Mouse (Mus musculus) hindbrain, embryonic 15.5 days (tissue): Measurements from ENCODE around the gene Castor2. TPM values are rescaled to one million over a fixed set of nuclear protein-coding genes. Genes with fewer than 3 reads are reported as not detected.

Experiments used
- ATAC-seq: fragments of 200-750 bp; cut with Nextera tagmentation; 2 replicates; pipeline ENCODE4 v1.8.0; 2017; ENCODE audit warnings: low read depth, moderate number of reproducible peaks, moderate TSS enrichment; ENCODE audit not compliant: low FRiP score
- H3K27ac ChIP-seq: fragments of 300-500 bp; sonication (generic); replicated peaks from 2 replicates; pipeline ENCODE4 v1.5.1; 2015; ENCODE audit warnings: mild to moderate bottlenecking, inconsistent platforms
- H3K27me3 ChIP-seq: fragments of 300-500 bp; sonication (generic); 2 replicates; pipeline ENCODE4 v1.6.1; 2015; ENCODE audit warnings: control low read depth, inconsistent platforms
- H3K36me3 ChIP-seq: fragments of 300-500 bp; sonication (generic); 2 replicates; pipeline ENCODE4 v1.6.1; 2015; ENCODE audit warnings: control low read depth, inconsistent platforms
- H3K4me1 ChIP-seq: fragments of 300-500 bp; sonication (generic); replicated peaks from 2 replicates; pipeline ENCODE4 v1.6.1; 2015; ENCODE audit warnings: control low read depth, inconsistent platforms
- H3K4me2 ChIP-seq: fragments of 300-500 bp; sonication (generic); 2 replicates; pipeline ENCODE4 v1.6.1; 2015; ENCODE audit warnings: moderate library complexity, mild to moderate bottlenecking, inconsistent platforms
- H3K4me3 ChIP-seq: fragments of 300-500 bp; sonication (generic); 2 replicates; pipeline ENCODE4 v1.5.1; 2015; ENCODE audit warnings: mild to moderate bottlenecking, inconsistent platforms
- H3K9ac ChIP-seq: fragments of 300-500 bp; sonication (generic); 2 replicates; pipeline ENCODE4 v1.6.1; 2015; ENCODE audit warnings: inconsistent platforms
- H3K9me3 ChIP-seq: fragments of 300-500 bp; sonication (generic); 2 replicates; pipeline ENCODE4 v1.6.1; 2016; ENCODE audit warnings: control low read depth, inconsistent platforms
- WGBS: fragments of 180-500 bp; shearing (Covaris S2); methylation state at CpG from one replicate; pipeline ENCODE4 v1.1.7; 2015; 5-methylcytosine and 5-hydroxymethylcytosine counted together
- polyA plus RNA-seq: library from polyadenylated mRNA; unstranded; fragments of >200 nt; fragmentation: Nextera tagmentation; extraction: Ambion mirVana; gene quantifications from 2 replicates; pipeline ENCODE4 v1.2.1, GENCODE M21; 2015

Gene Castor2
- polyA plus RNA-seq, 1 experiment from 2014 or later: 27.5 TPM

- H3K4me2 ChIP-seq: no peak overlapping the region
- no peak overlapping the region for H3K4me3 ChIP-seq
- ATAC-seq: no peak
- H3K4me1 ChIP-seq: peaks cover 25% of the 10 kb centered on the region
- 88% methylated on average over 8 of the region's 8 CpGs for WGBS
- peaks cover 20% of the 10 kb centered on the region; the same call in 1 of the 2 replicates for H3K36me3 ChIP-seq
- no peak overlapping the region for H3K9ac ChIP-seq
- H3K27me3 ChIP-seq: no peaks in the 10 kb centered on the region
- H3K9me3 ChIP-seq: no peaks in the 10 kb centered on the region
- H3K27ac ChIP-seq: no peak overlapping the region
Observed at GRCm38 (mm10) chr5:134105829-134106228, 6.3 kb downstream of the Castor2 start.

- Histone ChIP-seq H3K9ac (no peak overlapping the region), H3K9me3 (no peaks in the 10 kb centered on the region), H3K4me2 (no peak overlapping the region), H3K27ac (no peak overlapping the region), H3K36me3 (peaks cover 30% of the 10 kb centered on the region), H3K27me3 (no peaks in the 10 kb centered on the region), H3K4me1 (0 out of 2 replicates have a peak, but pooled peaks cover 1% of the 10 kb centered on the region), H3K4me3 (no peak overlapping the region)
- WGBS: 89% methylated on average over 5 of the region's 5 CpGs
- no peak for ATAC-seq
Observed at GRCm38 (mm10) chr5:134114981-134115380, 15.5 kb downstream of the Castor2 start.

GRCm38 (mm10) chr5:134115639-134116259, 16.2 kb downstream of the Castor2 start:
- Histone ChIP-seq H3K27ac (no peak overlapping the region), H3K9me3 (no peaks in the 10 kb centered on the region), H3K9ac (no peak overlapping the region), H3K27me3 (no peaks in the 10 kb centered on the region), H3K4me1 (0 out of 2 replicates have a peak, but pooled peaks cover 3% of the 10 kb centered on the region), H3K36me3 (peaks cover 25% of the 10 kb centered on the region; the same call in 1 of the 2 replicates), H3K4me2 (no peak overlapping the region), H3K4me3 (no peak overlapping the region)
- ATAC-seq: no peak
- WGBS: 93% methylated on average over 7 of the region's 7 CpGs

DNA sequence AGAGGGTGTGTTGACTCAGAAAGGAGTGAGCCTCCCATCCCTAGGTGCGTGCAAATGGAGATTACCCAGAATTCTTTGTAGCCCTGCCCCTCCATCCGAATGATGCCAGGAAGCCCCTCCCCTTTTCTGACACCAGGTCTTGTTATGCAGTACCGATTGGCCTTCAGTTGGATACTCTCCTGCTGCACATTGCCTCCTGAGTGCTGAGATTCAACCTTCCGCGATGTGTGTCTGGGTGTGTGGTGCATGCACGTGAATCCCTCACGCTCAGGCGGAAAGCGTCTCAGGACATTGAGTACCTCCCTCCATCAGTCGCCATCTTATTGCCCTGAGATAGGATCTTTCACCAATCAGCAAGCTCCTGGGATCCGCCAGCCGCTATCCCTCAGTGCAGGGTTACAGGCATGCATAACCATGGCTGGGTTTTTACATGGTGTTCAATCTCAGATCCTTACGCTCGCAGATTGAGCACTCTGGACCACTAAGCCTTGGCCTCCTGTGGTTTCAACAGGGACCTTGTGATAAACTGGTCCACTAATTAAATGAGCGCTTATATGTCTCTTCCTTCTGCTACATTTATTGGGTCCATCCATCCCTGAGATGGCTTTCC, 19.4 kb downstream of the Castor2 start:
- 89% methylated on average over 15 of the region's 15 CpGs for WGBS
- Histone ChIP-seq H3K9me3 (no peaks in the 10 kb centered on the region), H3K4me3 (no peak overlapping the region), H3K9ac (no peak overlapping the region), H3K27me3 (no peaks in the 10 kb centered on the region), H3K4me1 (peaks cover 10% of the 10 kb centered on the region; the same call in 1 of the 2 replicates), H3K36me3 (peaks cover 10% of the 10 kb centered on the region; the same call in 1 of the 2 replicates), H3K4me2 (no peak overlapping the region), H3K27ac (no peak overlapping the region)
- ATAC-seq: no peak

DNA sequence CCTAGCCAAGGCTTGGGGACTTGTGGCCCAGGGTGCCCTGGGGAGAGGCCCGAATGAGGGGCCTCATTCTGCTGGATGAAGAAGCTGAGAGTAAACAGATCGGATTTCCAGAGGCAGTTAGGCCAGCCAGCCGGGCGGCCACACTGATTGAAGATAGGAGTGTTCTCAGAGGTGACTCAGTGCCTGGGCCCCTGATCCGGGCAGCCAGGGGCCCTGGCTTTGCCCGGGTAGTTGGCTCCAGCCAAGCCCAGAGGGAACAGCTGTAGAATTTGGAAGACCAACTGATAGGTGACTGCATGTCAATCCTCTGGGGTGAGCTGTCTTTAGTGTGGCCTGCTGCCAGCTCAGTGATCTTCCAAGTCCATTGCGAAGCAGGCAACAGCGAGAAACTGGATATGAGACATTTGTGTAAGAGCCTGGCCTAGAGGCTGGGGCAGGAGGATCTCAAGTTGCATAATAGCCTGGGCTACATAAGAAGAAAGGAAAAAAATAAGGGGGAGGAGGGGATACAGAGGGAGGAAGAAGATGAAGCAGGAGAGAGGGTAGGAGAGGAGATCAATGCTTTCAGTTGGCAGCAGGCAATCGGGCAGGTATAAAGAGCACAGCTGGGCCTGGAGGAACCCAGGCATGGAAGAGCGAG, 20.1 kb downstream of the Castor2 start:
- Histone ChIP-seq H3K27ac (no peak overlapping the region), H3K9ac (no peak overlapping the region), H3K4me3 (no peak overlapping the region), H3K27me3 (no peaks in the 10 kb centered on the region), H3K4me2 (no peak overlapping the region), H3K36me3 (peaks cover 10% of the 10 kb centered on the region; the same call in 1 of the 2 replicates), H3K9me3 (no peaks in the 10 kb centered on the region), H3K4me1 (peaks cover 10% of the 10 kb centered on the region; the same call in 1 of the 2 replicates)
- 72% methylated on average over 10 of the region's 10 CpGs for WGBS
- no peak for ATAC-seq

DNA sequence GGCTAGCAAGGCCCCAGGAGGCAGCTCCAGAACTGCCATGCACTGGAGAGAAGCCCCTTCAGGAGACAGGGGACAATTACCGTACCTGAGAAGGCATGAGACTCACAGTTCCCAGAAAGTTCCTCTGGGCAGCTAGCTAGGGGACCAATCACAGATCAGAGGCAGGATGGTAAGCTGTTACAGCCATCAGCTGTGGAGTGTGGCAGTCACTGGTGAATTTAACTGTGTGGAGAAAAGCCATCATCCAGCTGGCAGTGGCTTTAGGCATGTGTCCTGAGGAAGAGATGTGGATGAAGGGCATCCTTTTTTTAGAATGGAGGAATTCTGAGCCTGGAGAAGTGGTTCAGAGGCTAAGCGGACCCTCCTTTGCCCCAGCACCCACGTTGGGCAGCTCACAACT, 20.6 kb downstream of the Castor2 start:
- no peaks in the 10 kb centered on the region for H3K9me3 ChIP-seq
- H3K9ac ChIP-seq: no peak overlapping the region
- peaks cover 10% of the 10 kb centered on the region; the same call in 1 of the 2 replicates for H3K4me1 ChIP-seq
- WGBS: 75% methylated on average over 3 of the region's 3 CpGs
- H3K4me2 ChIP-seq: no peak overlapping the region
- H3K36me3 ChIP-seq: peaks cover 10% of the 10 kb centered on the region; the same call in 1 of the 2 replicates
- no peak overlapping the region for H3K27ac ChIP-seq
- no peak overlapping the region for H3K4me3 ChIP-seq
- no peaks in the 10 kb centered on the region for H3K27me3 ChIP-seq
- no peak for ATAC-seq

- H3K9ac ChIP-seq: no peak overlapping the region
- H3K9me3 ChIP-seq: no peaks in the 10 kb centered on the region
- no peak overlapping the region for H3K4me2 ChIP-seq
- peaks cover 13% of the 10 kb centered on the region for H3K36me3 ChIP-seq
- ATAC-seq: no peak
- no peak overlapping the region for H3K4me3 ChIP-seq
- 55% methylated on average over 9 of the region's 9 CpGs for WGBS
- H3K4me1 ChIP-seq: peaks cover 10% of the 10 kb centered on the region; the same call in 1 of the 2 replicates
- H3K27ac ChIP-seq: no peak overlapping the region
- no peaks in the 10 kb centered on the region for H3K27me3 ChIP-seq
Observed at GRCm38 (mm10) chr5:134121138-134121892, 21.8 kb downstream of the Castor2 start.

- H3K36me3 ChIP-seq: peaks cover 17% of the 10 kb centered on the region
- H3K4me1 ChIP-seq: peaks cover 10% of the 10 kb centered on the region; the same call in 1 of the 2 replicates
- H3K27ac ChIP-seq: no peak overlapping the region
- H3K4me2 ChIP-seq: no peak overlapping the region
- H3K4me3 ChIP-seq: no peak overlapping the region
- H3K27me3 ChIP-seq: no peaks in the 10 kb centered on the region
- ATAC-seq: no peak
- H3K9me3 ChIP-seq: no peaks in the 10 kb centered on the region
- 80% methylated on average over 4 of the region's 4 CpGs for WGBS
- no peak overlapping the region for H3K9ac ChIP-seq
Observed at GRCm38 (mm10) chr5:134121893-134122259, 22.4 kb downstream of the Castor2 start.

- Histone ChIP-seq H3K9me3 (no peaks in the 10 kb centered on the region), H3K27me3 (no peaks in the 10 kb centered on the region), H3K4me3 (no peak overlapping the region), H3K4me2 (no peak overlapping the region), H3K27ac (no peak overlapping the region), H3K36me3 (peaks cover 22% of the 10 kb centered on the region), H3K4me1 (peaks cover 10% of the 10 kb centered on the region; the same call in 1 of the 2 replicates), H3K9ac (no peak overlapping the region)
- 84% methylated on average over 6 of the region's 6 CpGs for WGBS
- ATAC-seq: no peak
Observed at GRCm38 (mm10) chr5:134123846-134124245, 24.3 kb downstream of the Castor2 start.

GRCm38 (mm10) chr5:134126232-134126631, 26.7 kb downstream of the Castor2 start:
- 90% methylated on average over 2 of the region's 2 CpGs for WGBS
- H3K9ac ChIP-seq: no peak overlapping the region
- ATAC-seq: no peak

DNA sequence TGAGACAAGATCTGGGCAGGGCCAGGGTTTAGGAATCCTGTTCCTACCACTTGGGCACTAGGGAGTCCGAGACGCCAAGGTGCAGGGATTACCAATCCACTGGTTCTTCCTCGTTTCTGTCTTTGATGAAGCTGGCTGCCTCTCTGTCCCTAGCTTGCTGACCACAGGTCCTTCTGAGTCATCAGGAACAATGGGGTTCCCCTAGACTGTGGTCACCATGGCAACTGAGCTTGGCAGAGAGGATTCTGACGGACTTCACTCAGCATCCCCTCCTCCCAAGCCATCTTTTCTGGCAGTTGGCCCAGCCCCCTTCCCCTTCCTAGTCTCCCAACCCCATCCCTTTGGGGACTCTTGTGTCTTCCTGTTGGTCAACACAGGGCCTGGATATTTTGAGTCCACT, 32.1 kb downstream of the Castor2 start:
- no peaks in the 10 kb centered on the region for H3K27me3 ChIP-seq

More at GRCm38 (mm10) chr5:134126232-134126631, 26.7 kb downstream of the Castor2 start:
- H3K4me2 ChIP-seq: no peak overlapping the region
- no peak overlapping the region for H3K27ac ChIP-seq
- H3K27me3 ChIP-seq: no peaks in the 10 kb centered on the region
- H3K4me1 ChIP-seq: peaks cover 5% of the 10 kb centered on the region
- H3K9me3 ChIP-seq: no peaks in the 10 kb centered on the region
- H3K4me3 ChIP-seq: no peak overlapping the region
- peaks cover 22% of the 10 kb centered on the region for H3K36me3 ChIP-seq

More for the DNA sequence above, 32.1 kb downstream of the Castor2 start:
- H3K4me2 ChIP-seq: no peak overlapping the region
- no peak overlapping the region for H3K27ac ChIP-seq
- peaks cover 9% of the 10 kb centered on the region for H3K4me1 ChIP-seq
- H3K9ac ChIP-seq: no peak overlapping the region
- 0 out of 2 replicates have a peak, but pooled peaks have one; percentile 48 for ATAC-seq
- H3K36me3 ChIP-seq: peaks cover 49% of the 10 kb centered on the region
- 25% methylated on average over 4 of the region's 4 CpGs for WGBS
- H3K9me3 ChIP-seq: no peaks in the 10 kb centered on the region
- H3K4me3 ChIP-seq: no peak overlapping the region
